Comparison of ENCODE assay signal across 9 mouse cellular contexts in the genomic region with DNA sequence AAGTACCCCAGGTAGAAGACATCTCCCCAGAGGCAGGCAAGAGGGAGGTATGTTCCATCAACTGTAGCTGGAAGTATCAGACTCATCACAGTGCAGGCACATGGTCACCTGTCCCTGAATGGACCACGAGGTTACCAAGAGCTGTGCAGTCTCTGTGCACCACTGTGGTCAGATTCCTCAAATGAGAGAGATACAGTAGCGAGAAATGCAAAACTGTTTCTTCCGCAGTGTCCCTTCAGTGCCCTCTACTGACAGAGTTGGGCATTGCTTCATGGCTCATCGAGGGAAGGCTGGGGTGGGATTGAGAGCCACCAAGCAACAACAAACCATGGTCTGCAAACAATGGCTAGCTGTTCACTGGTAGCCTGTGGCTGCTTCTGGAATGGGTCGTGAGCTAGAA.
DNase-seq lines count a peak whose midpoint lies in the region; ATAC-seq lines count a peak whose summit lies in the region.
"Had no signal": no experiment of that assay in that cellular context is flagged by ENCODE, and none has a peak within 500 bp of the region (broad histone marks: within the 10 kb centered on the region; RNA-seq: fewer than 3 reads in every experiment).

No protein-coding gene starts in this region.

- H3K27me3 ChIP-seq in splenic B cell, adult 2 months (ENCODE audit: control insufficient read depth, insufficient read depth, low read length, poor library complexity, severe bottlenecking), result no peaks in the 10 kb centered on the region

- intact Hi-C loops in gastrocnemius, postnatal 36 days (cut with DNase I), result loop anchor here (5.0 kb wide), 3 partner anchors 179 to 469 kb away; a partner anchor contains a TSS

- no peaks in the 10 kb centered on the region for H3K36me3 ChIP-seq in splenic B cell, adult 2 months (ENCODE audit: control insufficient read depth, insufficient read depth, low read length, poor library complexity, severe bottlenecking)
- H3K36me3 ChIP-seq: limb, embryonic 13.5 days had no signal

- DNase-seq in gastrocnemius, postnatal 10 days, result peak; percentile 69
- no peak for DNase-seq in gastrocnemius, postnatal 36 days
- DNase-seq in R1 (ENCODE audit: low read depth, low spot score), result peak; percentile 50
- DNase-seq in cerebellum, postnatal 36 days, result peak; percentile 70 to 80
- DNase-seq in layer of hippocampus, adult 9-10 months (ENCODE audit: low spot score), result peak; percentile 58
- DNase-seq in lung, postnatal 25 days (ENCODE audit: low spot score), result peak; percentile 24
- peak; percentile 32 for DNase-seq in splenic B cell, adult 2 months (ENCODE audit: low read depth, low spot score)

- peak; percentile 73 for ATAC-seq in granulocyte monocyte progenitor cell, adult 5-6 weeks (replicated peaks; ENCODE audit: poor library complexity, severe bottlenecking)

Comparison
In these comparisons a context has a peak if more than half of its experiments do, and no peak if none do; other contexts are left out.
1. DNase-seq: peak in gastrocnemius, postnatal 10 days (single experiment), R1 (single experiment), cerebellum, postnatal 36 days (2 of 2), layer of hippocampus, adult 9-10 months (single experiment), lung, postnatal 25 days (single experiment) and splenic B cell, adult 2 months (single experiment); none in gastrocnemius, postnatal 36 days (0 of 2).